Mouse (Mus musculus): ENCODE data around the gene Ldlrad3.

DNA sequence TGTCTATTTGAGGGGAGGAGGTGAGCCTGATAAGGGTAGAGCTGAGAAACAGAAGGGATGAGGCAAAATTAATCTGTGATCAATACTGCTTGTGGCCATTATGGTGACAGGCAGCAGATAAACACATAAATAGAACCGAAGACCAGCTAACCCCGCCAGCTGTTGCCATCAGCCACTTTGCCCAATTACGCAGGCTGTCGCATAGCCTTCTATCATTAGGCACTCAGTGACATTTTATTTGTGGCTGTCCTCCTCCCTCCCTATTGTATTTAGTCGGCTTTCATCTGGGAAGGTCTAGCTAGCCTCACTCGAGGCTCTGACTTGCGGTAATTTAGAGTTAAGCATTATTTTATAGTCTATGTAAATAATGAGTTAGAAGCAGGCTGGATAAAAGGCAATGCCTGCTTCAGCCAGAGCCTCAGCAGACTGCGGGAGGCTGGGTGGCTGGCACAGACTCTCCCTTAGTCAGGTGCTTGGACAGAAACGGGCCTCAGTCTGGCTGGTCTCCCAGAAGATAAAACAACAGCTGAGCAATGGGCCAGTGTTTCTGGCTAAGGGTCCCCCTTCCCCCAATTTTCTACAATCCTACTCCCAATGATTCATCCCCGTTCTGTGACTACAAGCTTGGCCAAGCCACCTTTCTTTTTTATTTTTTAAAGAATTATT, 147.8 kb downstream of the Ldlrad3 start:
- TF ChIP-seq CTCF (IDR thresholded peaks at IDR 0.05; ENCODE audit: extremely low read depth, insufficient read length, insufficient replicate concordance, low read depth, low read length) (no peak), POLR2A (IDR thresholded peaks at IDR 0.05; ENCODE audit: low read depth, low read length) (no peak)
